Mouse (Mus musculus) layer of hippocampus, adult 9-11 months (tissue): Measurements from ENCODE around the gene Dnaic2.
A peak's percentile ranks its signal among the peaks of the same experiment; 100 is the strongest.

Experiments used
- DNase-seq: peaks from one replicate; pipeline ENCODE4 v3.0.0; 2022

The Dnaic2 gene

DNA sequence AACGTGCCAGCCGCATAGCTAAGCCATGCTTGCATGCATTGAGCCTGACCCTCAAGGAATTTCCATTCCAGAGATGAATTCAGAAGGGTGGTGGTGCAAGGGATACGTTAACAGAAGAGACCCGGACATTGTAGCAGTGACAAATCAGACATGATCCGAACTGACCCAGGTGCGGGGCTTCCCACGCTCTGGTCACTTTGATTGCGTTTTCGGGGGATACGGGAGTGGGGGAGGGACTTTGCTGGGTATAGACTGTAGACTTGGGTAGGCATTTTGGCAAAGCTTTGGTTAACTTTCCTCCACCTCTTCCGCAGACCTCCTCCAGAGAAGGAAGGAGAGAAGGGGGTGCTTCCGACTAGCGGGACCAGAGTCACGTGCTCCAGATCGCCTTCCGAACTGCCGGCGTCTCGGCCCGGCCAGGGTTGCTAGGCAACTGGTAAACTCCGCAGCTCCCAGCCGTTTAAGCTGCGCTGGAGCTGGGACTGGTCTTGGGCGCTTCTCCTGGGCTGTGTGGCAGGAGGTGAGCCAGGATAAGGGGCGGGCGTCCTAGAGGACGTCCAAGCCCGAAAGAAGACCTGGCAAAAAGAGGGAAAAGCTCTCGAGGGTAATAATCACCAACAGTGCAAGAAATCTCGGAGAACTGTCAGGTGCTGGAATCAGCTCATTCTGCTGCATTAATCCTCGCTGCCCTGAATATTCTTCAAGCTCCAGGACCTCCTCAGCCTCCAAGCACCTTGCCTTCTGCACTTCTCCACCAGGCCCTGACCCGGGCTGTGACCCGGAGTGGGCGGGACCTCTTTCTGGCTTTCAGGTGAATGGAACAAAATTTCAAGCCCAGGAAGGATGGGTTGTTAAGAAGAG lies at the start of gene Dnaic2:
Gene Dnaic2 (plus strand): TSS at position 444 of the 861 bp plus-strand sequence.
- peak; percentile 78 for DNase-seq

DNA sequence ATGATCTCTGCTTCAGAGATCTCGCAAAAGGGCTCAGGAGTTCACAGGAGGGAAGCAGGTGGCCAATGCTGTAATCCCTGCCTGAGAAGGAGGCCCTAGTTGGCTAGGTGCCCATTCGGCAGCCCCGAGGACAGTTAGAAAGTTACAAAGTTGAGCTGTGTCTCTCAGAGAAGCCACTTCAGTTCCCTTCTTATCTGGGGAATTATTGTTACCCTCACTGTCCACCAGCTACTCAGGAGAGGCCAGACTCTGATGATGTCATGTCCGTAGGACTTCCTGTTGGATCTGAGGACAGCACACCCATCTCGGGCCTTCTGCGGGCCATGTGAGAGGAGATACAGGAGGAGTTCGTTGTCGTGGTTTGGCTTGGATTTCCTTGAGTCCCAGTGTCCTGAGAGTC lies 47.6 kb upstream of the Dnaic2 start:
- DNase-seq: no peak

DNA sequence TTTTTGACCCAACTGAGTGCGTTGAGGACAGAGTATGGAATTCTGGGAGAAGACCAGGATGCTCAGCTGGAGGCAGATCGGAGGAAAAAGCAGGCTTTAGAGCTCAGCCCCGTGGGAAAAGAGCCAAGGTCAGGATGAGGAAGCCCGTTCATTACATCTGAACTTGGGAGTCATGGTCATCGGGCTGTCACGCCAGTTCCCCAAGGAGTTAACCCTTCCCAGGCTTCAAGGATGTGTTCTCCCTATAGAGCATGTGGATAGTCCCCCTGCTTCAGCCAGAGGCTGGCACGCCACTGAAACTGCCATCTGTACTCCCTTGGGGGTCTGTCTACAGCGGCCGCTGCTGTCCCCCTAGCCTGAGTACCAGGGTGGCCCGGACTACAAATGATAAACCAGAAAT lies 46.9 kb upstream of the Dnaic2 start:
- no peak for DNase-seq

DNA sequence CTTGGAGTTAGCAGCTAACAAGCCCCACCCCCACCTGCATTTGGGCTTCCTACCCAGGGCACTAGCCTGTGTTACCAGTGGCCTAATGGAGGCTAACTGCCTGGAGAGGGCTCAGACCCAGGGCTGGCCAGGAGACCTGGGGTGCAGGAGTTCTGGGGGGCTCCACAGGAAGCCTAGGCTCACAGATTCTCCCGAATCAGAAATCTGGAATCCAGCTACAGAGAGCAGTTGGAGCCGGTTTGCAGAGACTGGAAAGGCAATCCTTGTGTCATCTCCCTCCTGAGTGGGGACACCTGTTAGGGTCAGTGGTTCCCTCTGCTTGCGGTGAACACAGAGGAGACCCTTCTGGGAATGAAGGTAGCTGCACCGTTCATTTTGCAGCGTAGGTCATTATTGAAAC lies 46.2 kb upstream of the Dnaic2 start:
- no peak for DNase-seq

DNA sequence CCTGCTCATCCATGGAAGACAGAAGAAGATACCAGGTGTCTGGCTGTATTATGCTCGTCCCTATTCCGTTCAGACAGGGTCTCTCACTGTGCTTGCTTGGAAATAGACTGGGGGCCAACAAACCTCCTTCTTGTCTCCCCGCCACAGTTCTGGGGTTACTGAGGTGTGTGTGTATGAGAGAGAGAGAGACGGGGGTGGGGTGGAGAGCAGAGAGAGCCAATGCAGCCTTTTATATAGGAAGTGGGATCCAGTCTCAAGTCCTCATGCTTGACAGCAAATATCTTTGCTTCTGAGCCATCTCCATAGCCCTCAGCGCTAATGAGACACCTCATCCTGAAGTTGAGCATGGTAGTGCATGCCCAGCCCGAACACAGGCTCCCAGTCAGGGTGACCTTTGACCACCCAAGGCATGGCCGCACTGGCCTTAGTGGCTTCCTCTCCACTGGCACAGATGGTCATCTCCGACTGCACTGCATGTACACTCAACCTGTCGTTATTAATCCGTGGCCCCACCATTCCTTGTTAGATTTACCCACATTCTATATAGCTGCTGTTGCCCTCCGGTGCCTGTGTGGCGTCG lies 44.8 kb upstream of the Dnaic2 start:
- no peak for DNase-seq

DNA sequence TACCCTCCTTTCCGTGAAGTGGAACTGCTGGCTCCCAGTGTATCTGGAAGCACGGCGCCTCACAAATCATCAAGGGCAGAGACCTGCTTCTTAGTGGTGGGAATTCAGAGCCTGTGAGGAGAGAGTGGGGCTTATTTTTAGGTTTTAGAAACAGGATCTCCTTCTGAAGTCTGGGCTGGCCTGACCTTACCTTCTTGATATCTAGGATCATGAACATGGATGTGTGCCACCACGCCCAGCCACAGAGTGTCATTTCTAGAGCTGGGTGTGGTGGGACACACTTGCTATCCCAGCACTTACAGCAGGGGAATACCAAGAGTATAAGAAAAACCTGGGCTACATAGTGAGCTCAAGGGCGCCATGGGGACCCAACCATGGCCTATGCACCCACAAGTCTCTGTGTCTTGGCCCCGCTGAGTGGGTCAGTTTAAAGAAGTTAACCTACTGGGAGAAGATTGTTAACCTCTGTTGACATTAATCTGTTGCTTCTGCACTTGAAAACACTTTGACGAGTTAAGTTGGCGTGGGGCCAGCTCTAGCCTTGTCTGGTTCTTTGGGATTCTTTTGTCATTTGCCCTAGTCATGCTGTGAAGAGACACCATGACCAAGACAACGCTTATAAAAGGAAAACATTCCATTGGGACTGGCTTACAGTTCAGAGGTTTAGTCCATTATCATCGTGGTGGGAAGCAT lies 44.0 kb upstream of the Dnaic2 start:
- DNase-seq: no peak

DNA sequence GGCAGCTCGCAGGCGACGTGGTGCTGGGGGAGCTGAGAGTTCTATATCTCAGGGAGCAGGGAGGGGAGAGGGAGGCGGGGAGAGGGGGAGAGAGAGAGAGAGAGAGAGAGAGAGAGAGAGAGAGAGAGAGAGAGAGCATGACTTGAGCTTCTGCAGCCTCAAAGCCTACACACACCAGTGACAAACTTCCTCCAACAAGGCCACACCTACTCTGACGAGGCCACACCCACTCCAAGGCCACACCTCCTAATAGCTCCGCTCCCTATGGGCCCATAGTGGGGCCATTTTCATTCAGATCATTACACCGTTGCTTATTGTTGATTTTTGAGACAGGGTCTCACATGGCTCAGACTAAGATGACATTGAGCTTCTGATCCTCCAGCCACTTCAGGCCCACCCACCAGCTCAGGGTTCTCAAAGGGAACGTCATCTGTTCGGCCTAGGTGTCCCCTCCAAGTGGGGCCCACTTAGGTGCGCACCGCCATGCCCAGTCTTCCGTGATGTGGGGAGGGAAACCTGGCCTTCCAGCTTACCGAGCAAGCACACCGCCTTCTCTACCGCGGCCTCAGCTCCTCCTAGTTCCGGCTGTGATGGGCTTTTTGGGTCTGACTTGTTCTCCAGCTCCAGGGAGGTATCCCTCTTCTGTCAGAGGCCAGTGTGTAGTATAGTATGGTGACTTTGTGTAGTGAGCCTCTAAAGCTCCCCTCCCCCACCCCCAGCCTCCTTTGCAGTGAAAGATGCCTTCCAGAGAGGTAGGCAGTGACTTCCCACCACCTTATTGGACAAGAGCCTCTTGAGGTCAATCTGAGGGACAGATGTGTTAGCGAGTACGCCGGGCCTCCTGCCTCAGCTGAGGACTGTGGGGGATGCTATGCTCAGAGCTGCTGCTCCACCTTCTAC lies 43.2 kb upstream of the Dnaic2 start:
- DNase-seq: no peak

DNA sequence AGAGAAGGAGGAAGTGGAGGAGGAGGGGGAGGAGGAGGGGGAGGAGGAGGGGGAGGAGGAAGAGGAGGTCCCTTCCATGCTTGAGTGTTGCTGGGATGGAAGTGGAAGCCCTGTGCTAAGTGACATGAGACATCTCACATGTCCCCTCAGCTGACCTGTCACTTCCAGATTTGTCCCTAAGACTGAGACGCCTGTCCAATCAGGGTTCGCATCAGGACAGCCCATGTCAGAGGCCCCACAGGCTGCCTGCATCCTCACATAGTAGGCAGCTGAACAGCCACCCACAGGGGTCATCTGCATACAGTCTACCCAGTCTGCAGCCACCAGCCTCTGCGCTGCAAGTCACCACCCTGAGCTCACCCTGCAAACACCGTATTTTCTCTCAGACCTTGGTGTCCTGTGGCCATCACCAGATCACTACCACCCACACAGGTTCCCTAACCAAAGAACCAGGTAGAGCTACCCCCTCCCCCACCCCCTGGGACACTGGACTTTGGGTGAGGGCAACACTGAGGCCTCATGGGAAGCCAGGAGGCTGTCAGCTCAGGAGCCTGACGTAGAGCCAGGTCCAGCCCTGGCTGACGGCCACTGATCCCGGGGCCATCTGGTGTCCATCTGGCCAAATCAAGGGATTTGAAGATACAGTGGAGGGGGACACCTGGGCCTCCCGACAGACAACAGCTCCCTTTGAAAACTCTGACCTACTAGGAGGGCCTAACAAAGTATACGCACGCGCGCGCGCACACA lies 42.4 kb upstream of the Dnaic2 start:
- DNase-seq: no peak

DNA sequence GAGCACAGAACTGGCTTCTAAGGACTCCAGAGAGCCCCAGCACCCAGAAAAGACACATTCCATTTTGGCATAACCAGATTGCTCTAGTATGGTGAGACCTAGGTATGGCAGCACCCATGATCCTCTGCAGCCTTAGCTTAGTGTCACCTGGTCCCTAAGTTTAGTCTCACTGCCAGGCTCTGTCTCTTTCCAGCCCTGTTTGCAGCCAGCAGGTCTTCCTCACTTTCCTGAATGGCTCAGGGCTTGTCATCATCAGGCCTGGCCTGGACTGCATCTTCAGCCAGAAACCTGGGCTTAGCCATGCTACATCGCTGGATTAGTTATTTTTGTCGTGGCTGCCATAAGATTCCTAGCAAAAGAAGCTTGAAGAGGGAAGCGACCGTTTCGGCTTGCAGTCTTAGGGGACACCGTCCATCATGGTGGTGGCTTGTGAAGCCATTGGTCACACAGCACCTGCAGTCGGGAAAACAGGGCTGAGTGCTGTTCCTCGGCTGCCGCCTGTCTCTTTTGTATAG lies 41.6 kb upstream of the Dnaic2 start:
- DNase-seq: no peak

DNA sequence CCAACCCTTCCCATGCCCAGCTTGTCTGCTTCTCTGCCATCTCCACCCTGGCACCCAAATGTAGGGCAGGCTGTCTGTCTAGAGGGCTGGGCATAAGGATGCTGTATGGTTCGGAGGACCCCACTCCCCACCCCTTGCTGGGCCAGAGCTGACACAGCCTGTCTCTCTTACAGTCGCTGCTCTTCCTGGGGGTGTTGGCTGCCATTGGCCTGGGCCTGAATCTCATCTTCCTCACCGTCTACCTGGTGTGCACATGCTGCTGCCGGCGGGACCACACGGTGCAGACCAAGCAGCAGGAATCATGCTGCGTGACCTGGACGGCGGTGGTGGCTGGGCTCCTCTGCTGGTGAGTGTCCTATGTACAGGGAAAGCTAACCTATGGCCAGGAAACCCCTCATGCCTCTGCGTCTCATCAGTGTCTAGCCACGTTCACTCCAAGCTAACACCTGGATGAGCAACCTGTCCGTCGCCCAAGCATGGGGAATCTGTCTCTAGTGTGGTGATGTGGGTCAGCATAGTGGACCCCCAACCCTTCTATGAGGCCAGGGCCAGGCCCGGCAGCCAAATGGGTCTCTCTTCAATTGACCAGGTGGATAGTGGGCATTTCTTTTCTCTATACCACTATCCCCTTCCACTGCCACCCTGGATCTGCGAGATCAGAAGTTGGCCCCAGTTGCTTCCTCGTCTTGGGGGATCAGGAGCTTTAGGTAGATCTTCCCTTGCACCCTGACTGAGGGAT lies 40.8 kb upstream of the Dnaic2 start:
- no peak for DNase-seq

DNA sequence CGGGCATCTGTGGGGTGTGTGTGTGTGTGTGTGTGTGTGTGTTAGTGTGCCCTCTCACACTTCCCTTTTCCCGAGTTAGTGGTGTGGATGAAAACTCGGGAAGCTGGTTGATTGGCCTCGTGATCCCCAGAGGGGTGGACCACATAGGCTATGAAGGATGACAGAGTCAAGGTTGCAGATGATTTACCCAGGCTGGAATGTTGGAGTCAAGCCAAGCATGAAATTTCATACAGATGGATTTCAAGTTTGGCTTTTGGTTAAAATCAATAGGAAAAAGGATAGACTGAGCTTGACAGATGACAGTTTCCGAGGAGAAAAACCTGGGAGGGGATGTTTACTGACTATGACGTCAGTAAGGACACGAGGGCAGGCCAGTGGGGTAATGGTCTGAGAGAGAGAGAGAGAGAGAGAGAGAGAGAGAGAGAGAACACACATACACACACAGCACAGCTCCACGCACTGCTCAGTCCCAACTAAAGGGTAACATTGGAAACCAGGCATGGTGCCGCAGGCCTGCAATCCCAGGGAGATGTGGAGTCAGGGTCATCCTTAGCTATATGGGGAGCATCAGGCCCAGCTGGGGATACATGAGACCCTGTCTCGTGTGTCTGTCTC lies 39.5 kb upstream of the Dnaic2 start:
- DNase-seq: no peak

DNA sequence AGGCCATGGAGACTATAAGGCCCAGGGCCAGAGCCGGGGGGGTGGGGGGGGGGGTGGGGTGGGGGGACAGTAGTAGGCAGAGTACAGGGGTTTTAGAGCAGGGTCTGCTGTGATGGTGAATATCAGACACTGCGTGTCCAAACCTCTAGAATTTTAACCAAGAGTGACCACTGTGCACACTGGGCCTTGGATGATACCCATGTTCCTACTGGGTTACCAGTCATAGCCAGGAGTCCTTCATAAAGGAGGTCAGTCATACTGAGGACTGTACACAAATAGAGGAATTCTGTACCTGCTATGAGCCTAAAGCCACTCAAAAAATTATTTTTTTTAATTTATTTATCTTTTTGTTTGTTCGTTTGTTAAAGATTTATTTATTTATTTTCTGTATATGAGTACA lies 38.5 kb upstream of the Dnaic2 start:
- DNase-seq: no peak

DNA sequence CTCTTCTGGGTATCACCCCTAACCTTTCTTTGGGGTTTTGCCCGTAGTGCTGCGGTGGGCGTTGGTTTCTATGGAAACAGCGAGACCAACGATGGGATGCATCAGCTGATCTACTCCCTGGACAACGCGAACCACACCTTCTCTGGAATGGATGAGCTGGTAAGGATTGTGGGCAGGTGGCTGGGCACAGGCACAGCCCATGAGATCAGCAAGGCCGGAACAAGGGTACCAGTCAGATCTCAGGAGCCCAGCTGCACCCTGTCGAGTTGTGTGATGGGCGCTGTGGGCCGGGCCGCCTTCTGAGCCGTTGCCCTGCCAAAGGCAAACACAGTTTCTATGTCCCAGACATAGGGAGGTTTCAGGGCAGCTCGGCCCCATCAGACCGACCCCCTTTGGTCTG lies 37.0 kb upstream of the Dnaic2 start:
- DNase-seq: peak; percentile 82

DNA sequence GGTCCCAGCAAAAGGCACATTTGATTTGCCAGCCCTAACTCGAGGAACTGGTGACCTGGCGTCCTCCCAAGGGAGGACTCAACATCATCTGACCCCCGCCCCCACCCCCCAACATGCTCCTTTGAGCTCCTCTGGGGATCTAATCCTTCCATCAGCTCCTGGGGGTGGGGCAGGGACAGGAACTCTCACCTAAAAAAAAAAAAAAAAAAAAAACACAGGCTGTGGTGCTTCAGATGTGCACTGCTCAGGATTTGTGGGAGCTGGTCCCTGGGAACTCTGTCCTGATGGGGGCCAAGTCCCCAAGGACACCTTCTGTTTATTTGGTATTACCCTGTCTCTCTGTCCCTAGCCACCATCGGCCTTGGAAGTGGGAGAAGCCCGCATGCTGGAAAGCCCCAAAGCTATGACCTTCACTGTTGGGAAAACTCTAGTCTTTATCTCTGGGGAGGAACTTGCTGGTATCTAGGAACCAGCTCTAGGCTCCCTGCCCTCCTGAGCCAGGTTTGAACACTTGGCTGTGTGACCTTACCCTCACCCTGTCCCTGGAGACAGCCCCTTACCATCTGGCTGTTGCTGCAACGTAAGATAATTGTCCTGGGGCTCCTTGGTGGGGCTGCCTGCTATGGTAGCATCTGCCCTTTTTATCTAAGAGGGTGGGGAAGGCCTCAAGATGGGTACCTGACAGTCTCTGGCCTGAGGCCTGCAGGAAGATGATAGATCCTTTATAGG lies 35.6 kb upstream of the Dnaic2 start:
- DNase-seq: no peak

DNA sequence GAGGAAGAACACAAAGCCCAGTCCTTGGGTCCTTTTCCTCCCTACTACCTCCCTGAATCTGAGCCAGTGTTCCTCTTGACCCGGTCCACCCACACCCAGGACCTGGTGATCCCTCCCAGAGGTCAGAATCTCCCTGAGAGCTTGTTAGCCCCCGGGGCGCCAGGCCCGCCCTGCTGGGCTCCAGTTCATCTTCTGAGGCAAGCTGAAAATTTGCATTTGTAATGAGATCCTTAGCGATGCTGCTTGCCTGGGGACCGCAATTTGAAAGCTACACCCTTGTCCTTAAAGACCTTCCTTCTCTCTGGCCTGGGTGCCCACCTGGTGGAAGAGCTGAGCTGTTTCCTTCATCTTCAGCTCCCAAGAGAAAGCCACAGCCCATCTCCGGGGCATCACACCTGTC lies 34.6 kb upstream of the Dnaic2 start:
- no peak for DNase-seq

DNA sequence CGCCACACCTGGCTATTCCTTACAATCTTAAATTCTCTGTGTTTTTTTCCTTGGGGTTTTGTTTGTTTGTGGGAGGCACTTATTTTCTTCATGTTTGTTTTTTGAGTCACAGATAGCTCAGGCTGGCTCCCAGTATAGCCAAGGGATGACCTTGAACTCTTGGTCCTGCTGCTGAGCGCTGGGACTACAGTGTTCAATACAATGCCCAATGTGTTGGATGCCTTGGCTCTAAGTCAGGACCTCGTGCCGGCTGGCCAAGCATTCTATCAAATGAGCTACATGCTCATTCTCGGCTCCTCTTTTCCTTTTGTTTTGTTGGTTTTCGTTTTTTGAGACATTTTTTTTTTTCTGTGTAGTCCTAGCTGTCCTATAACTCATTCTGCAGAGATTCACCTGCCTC lies 33.8 kb upstream of the Dnaic2 start:
- DNase-seq: no peak

DNA sequence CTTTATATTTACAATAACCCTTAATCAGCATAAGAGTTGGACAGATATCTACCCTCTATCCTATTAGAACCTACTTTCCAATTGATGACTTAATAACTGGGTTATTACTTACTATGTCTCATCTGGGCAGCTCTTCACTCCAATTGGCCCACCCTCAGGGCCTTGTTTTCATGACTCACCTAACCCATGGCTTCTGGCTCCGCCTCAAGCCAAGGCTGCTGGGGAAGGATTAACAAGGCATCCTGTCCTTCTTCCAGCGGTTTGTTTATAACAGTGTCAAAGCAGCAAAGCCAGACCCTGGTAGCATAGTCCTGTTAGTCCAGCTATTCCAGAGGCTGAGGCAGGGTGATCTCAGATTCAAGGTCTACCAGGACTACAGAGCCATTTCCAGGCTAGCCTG lies 32.8 kb upstream of the Dnaic2 start:
- DNase-seq: no peak

DNA sequence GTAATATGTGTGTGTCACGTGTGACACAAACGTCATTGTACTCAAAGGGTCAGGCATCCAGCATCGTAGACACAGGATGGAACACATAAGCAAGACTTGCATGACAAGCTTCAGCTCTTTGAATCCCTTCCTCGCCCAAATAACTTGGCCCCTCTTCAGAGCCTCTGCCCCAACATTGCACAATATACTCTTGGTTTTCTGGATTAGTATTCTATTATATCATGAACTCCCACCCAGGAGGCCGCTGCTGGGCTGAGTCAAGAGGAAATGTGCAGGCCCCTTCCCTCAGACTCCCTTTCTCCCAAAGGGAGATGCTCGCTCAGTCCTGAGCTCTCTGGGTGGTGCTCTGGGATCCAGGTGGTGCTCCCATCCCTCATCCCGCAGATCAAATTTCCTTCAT lies 28.7 kb upstream of the Dnaic2 start:
- no peak for DNase-seq

DNA sequence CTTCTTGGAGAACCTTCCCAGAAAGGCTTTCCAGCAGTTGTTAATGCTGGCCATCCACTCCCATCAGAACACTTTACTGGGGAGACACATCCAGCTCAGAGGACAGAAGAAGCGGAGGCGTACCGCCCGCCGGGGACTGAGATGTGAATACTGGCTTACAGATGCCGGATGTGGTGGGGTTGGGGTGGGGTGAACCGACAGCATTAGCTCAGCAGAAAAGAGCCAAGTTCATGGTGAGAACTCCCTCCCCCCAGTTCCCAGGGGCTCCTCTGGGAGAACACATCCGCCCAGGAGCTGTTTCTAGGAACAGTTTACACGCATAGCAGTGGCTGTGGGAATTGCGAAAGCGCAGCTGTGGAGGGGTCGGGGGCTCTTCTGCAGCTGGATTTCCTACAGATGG lies 27.7 kb upstream of the Dnaic2 start:
- DNase-seq: no peak

DNA sequence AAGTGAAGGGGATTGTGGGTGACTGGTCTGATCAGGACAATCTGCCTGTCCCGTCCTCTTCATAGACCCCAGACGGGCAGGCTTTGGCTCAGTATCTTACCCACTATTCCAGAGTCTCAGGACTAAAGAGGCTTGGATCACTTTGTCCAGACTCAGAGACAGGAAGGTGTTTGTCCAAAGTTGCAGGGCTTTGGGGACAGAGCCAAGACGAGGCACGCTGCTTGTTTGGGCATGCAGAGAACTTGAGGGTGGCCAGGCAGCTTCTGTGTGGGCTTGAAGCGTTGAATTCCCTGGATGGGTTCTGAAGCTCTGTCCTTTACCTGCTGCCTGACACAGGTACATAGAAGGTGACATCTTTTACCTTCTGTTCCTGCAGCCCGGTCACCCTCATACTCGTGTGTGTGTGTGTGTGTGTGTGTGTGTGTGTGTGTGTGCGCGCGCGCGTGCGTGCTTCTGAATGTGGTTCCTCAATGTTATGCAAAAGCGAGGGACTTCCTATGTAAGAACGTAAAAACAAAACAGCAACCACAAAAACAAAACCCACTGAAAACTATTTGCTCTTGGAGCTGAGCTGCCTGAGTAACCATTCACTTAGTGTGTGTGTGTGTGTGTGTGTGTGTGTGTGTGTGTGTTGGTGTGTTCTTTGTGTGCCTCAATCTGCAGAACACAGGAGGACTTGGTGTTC lies 24.8 kb upstream of the Dnaic2 start:
- no peak for DNase-seq
